Mouse (Mus musculus) CH12.LX (cell line): ENCODE measurements around the gene Bmp10.

Experiments
- CTCF ChIP-seq, 2 experiments: IDR thresholded peaks in 1 of 2; conservative IDR thresholded peaks in 1 of 2; 2 replicates each; pipeline ENCODE4 v1.5.1; 2011 to 2012; ENCODE audit warnings: low read depth in 2 of 2, low read length in 2 of 2, improper control_type of control experiment in 1 of 2, inconsistent platforms in 1 of 2, mild to moderate bottlenecking in 1 of 2, moderate library complexity in 1 of 2
- HCFC1 ChIP-seq: IDR thresholded peaks from 2 replicates; pipeline ENCODE4 v1.6.1; 2012; ENCODE audit warnings: low read depth, mild to moderate bottlenecking, inconsistent platforms, low read length, improper control_type of control experiment
- POLR2A ChIP-seq: IDR thresholded peaks from 2 replicates; pipeline ENCODE4 v1.6.1; 2011; ENCODE audit warnings: low read depth, mild to moderate bottlenecking, improper control_type of control experiment, low read length
- UBTF ChIP-seq: IDR thresholded peaks from 2 replicates; pipeline ENCODE4 v1.6.1; 2012; ENCODE audit warnings: low read depth, mild to moderate bottlenecking, inconsistent platforms, low read length, improper control_type of control experiment, moderate library complexity
- USF1 ChIP-seq: IDR thresholded peaks from 2 replicates; pipeline ENCODE4 v1.6.1; 2014; ENCODE audit warnings: low read depth, mild to moderate bottlenecking, inconsistent platforms, low read length, improper control_type of control experiment
- ZC3H11A ChIP-seq: IDR thresholded peaks from 2 replicates; pipeline ENCODE4 v1.6.1; 2012; ENCODE audit warnings: low read depth, mild to moderate bottlenecking, inconsistent platforms, low read length, improper control_type of control experiment

DNA sequence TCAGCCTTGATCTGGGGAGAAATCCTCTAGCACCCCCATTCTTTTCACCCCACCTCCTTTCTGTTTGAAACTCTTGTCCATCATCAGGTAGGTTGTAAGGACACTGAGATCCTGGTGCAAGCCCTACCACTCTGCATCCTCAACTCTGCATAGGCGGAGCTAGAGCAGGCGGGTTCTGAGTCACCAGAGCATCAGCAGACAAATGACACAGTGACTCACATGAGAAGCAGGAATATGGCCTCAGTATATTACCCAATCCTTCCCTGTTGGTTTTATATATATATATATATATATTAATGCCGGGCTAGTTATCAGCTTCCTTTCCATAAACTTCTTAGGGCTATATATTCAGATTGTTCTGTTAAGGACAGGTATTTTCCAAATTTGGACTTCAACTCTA, 7.0 kb downstream of the Bmp10 start:
- no peak for TF ChIP-seq CTCF (conservative IDR thresholded peaks at IDR 0.05 in 1 of 2, IDR thresholded peaks at IDR 0.05 in 1 of 2; ENCODE audit: low read depth in 2 of 2, low read length in 2 of 2)
- TF ChIP-seq UBTF: no peak
- TF ChIP-seq ZC3H11A: no peak
- no peak for TF ChIP-seq USF1
- no peak for TF ChIP-seq HCFC1
- no peak for TF ChIP-seq POLR2A
